Mouse (Mus musculus) gastrocnemius, postnatal 4 days (tissue): ENCODE measurements around the gene Stxbp1. TPM values are rescaled to one million over a fixed set of nuclear protein-coding genes. Genes with fewer than 3 reads are reported as not detected.

Experiments used
- DNase-seq, 2 experiments: peaks; one replicate each; pipeline ENCODE4 v3.0.0; 2021 to 2022; ENCODE audit warnings: low spot score in 2 of 2, mixed read lengths in 2 of 2
- total RNA-seq, 2 experiments: library from RNA; stranded (reverse); gene quantifications; 2 replicates each; pipeline ENCODE4 v1.2.3; 2021

Stxbp1 gene
- total RNA-seq, 2 experiments from 2014 or later = 16.3 to 16.9 TPM

DNA sequence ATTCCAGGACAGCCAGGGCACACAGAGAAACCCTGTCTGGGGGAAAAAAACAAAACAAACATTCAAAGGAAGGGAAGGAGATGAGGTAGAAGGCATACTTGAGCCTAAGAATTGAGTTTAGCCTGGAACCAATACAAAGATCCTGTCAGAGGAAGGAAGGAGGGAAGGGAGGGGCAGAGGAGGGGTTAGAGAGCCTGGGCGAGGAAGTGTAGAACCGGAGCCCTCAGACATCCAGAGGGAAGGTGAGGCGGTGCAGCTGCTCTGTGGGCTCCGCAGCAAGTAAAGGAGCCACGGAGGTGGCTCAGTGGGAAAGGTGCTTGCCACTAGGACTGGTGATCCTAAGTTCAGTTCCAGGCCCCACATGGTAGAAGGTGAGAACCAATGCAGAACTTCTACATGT lies 5.9 kb downstream of the Stxbp1 start:
- DNase-seq = no peak

DNA sequence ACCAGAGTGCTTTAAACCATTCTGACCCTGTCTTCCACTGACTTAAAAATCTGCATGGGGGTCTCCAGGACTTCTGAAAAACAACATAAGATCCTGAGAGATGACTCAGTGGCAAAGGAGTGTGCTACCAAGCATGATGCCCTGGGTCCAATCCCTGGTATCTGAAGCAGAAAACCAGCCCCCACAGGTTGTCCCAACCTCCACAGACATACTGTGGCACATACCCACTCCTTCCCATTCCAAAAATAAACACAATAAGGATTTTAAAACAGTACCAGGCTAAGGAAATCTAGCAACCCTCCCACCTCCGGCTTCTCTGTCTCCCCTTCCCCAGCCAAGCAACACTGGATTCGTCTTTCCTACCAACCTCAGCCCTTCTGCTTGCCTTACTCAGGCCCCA lies 7.8 kb downstream of the Stxbp1 start:
- no peak for DNase-seq

DNA sequence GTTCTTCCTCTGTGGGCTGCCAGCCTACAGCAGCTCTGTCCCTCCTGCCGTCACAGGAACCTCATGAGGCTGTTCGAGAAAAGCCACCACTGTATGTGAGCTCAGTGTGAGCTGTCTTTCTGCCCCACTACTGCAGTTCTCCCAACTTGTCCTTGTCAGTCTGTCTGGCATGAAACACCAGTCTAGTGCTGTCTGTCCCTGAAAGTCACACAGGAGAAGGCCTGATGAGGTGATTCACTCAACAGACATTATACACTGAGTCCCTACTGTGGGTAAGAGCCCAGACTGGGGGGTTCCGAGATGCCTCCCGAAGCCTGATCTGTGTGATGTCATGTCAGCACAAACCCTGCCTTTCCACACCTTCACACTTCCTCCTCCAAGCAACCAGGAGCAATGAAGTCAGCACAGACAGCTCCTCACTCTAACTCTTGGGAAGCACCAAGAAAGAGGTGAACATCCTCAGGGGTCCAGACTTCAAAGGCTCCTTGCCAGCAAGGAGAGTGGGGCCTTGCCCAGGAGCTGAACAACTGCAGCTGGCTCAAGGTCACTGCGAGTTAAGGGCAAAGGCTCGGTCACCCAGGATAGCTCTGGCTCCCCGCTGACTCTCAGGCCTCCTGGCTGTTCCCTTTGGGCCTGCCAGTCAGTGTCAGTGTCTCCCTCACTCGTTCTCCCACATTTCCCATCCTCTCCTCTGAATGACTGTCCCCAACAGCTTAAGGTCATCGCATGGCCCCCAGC lies 8.7 kb downstream of the Stxbp1 start:
- no peak for DNase-seq

DNA sequence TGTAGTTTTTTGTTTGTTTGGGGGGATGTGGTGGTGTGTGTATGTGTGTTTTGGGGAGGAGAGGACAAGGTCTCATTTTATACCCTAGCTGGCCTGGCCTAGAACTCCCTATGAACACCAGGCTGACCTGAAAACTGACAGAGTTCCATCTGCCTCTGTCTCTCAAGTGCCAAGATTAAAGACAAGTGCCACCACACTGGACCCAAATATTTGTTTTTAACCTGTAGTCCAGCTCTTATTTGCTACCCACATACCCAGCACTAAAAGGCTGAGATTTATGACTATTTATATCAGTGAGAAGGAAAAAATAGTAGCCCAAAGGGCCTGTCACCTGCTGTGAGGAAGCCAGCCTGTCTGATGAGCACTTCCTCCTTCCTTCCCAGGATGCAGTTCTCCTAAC lies 11.5 kb downstream of the Stxbp1 start:
- DNase-seq = no peak

DNA sequence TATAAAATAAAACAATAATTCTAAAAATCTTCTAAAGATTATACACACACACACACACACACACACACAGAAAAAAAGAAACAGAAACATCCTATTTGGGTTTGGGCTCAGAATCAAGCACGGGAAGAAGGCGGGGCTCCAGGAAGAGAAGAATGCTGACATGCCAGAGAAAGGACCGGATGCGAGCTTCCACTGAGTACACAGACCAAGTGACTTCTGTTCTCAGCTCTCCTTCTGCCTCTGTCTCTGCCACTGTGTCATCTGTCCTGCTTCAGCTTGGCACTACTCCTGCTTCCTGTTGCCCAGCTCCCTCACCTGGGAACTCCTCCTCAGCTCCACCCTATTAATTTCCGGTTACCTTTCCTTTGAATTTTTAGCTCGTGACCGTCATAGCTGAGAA lies 12.5 kb downstream of the Stxbp1 start:
- DNase-seq = no peak

DNA sequence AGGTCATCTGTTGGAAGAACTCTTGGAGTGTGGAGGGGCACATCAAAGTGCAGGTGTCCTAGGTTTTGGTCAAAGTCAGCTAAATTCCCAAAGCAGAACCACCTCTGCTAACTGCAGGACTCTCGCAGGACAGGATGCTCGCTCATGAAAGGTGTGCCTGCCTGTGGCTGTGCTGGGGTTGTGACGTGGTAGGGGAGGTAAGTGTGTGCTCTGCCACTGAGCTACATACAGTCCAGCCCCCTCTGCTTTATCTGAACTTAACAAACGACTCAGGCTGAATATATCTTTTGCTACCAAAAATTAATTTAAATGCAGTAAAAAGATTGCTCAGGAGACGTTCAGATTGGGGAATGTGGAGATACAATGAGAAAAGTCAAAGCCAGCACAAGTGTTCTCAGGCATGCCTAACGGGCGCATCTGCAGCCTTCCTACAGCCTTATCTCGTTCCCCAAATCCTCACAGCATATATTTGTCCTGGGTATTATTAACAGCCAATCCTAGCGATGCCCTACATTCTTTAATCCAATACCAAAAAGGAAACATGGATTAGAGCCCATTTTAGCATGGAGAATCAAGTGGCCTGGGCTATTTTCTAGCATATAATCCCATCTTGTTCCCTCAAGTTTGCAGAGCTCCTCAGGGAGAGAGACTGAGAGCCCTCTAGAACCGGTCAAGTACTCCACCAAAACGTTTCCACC lies 17.9 kb downstream of the Stxbp1 start:
- DNase-seq = no peak

DNA sequence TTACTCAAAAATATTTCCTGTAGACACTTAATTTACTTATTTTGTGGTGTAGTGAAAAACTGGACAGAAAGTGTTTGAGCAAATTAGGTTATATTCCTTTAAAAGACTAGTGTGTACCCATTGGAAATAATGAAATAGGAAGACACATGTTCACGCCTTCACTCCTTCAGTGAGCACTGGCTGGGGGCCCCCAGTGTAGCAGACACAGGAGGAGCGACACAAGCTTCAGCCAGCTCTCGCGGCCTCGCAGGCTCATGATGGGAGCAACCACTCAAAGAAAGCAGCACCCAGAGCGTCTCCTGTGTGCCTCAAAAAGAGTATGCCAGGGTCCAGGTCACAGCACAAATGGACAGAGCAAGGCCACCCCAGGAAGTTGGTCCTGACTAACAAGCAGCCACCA lies 21.2 kb downstream of the Stxbp1 start:
- DNase-seq = no peak

DNA sequence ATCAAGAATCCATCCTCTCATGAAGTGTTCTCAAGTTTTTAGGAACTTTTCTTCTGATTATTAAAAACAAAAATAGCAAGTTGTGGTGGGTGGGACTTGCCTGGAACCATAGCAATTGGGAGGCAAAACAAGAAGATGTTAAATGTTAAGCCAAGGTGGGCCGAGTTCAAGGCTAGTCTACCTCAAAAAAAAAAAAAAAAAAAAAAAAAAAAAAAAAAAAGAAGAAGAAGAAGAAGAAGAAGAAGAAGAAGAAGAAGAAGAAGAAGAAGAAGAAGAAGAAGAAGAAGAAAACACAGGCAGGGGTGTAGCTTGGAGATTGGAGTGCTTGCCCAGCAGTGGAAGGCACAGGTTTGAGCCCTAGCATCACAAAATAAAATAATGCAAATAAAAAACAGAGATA lies 22.3 kb downstream of the Stxbp1 start:
- DNase-seq = no peak

DNA sequence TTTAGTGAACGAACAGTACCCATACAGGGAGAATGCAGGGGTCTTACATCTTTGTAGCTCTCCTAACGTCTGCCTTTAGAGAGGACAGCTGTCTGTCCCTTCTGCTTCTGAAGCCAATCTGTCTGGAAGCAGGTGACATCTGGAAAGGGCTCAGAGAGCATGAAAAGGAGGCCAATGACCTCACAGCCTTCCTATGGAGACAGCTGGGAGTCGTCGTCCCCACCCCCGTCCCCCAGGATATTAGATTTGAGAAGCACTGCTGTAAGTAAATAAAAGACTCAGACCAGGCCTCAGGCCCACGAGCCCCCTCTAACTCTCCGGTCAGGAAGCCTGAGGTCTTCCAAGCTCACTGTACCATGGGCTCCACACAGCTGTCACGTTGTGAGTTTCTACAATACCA lies 22.9 kb downstream of the Stxbp1 start:
- no peak for DNase-seq

DNA sequence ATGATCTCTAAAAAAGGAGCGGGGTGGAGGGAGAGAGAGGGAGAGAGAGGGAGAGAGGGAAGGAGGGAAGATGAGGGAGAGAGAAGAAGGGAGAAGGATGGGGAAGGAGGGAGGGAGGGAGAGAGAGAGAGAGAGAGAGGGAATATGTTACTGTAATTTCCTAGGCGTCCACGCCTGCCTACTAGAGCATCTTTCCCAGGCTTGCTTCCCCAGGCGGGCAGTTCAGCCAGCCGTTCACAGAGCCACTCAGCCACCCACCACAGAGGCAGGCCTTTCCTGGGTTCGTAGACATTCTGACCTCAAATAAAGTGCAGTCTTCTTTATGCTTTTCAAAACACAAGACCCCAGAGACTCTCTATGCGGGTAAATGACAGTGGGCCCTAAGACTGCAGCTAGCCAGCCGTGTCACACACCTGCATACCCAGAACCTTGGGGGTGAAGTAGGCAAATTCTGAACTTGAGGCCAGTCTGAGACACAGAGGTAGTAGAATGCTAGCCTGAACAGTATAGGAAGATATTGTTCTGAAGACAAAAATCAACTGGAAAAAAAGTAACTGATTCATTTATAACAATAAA lies 23.4 kb downstream of the Stxbp1 start:
- DNase-seq = no peak

DNA sequence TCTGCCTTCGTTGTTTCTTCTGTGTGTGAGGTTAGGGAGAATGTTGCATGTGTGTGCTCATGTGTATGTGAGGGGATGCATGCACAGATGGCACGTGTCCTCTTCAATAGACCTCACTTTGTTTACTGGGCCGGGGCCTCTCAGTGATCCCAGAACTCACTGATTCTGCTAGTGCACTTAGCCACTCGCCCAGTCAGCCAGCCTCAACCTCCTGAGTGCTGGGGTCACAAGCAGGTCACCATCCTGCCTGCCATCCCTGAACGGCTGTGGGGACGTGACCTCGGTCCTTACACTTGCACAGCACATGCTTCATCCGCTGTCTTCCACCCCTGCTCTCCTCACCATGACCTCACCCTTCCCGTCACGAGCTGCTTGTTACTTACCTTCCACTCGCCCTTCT lies 23.9 kb downstream of the Stxbp1 start:
- no peak for DNase-seq

DNA sequence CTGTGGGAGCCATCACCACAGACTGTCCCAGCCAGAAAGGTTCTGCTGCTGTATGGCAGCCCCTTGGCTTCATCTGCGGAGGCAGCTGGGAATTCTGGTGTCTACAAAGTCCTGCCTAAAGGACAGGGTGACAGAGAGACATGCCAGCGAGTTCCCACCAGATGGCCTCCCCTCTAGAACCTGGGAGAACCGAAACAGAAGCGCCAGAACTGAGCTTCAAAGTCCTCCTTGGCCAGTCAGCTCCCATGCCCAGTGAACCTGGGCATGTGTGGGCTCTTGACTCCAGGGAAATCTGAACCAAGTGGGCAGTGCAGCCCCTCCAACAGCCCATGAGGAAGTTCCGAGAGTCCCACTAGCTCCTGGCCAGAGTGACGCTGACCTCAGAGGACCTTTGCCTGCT lies 24.4 kb downstream of the Stxbp1 start:
- DNase-seq = no peak

DNA sequence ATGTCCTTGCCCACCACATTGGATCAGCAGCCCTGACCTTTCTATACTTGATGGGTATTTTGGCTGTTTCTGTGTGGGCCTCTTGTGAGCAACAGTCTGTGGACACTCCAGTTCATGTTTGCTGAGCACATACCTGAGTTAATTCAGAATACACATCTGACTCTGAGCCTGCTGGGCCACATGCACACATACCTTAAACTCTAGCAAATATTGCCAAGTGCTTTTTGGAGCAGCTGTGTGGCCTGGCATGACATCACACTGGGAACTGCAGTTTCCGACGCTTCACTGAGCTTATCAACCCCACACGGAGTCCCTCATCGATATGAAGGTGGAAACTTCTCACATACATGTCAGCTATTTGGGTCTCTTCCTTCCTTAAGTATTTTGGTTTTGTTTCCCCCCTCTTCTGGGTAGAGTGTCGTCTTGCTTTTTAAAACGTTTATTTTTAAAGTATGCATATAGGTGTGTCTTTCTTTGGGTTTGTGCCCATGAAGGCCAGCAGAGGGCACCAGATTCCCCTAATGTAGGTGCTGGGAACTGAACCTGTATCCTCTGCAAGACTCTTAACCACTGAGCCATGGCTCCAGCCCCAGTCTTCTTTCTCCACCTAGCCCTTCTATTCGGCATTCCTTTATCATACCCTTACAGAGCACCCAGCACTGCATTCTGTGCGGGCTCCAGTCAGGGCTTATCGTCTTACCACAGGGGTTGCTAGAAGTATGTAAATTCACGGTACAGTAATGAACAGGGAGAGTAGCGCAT lies 25.8 kb downstream of the Stxbp1 start:
- DNase-seq = no peak

DNA sequence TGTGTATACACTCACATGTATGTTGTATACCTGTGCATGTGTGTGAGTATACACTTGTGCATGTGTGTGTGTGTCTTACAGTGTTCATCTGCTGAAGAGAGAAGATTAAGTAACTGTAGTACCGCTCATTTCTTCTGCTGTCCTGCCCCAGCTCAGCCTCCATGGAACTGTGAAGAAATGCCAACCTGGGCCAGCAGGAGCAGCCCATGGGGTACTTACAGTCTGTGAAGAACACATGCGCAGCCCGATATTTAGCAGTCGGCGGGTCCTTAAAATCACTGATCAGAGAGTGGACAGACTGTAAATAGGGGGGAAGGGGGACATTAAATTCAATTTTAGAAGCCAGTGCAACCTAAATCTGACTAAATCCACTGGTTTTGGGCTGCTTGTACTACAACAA lies 28.8 kb downstream of the Stxbp1 start:
- no peak for DNase-seq

DNA sequence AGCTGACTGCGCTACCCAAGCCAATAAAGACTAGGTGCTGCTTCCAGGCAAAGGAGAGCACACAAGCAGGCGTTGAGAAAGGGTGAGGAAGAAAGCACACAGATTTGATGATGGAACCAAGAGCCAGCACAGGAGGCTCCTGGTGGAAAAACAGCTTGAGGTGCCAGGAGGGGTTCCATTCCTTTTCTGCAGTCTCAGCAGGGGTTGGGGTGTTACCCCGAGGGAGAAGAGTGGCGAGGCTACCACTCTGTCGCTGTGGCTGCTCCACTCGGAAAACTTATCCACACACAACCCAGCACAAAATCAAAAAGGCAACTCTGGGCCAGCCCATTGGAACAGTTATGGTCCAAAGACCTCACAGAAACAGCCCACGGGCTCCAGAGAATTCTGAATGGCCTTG lies 29.5 kb downstream of the Stxbp1 start:
- no peak for DNase-seq

DNA sequence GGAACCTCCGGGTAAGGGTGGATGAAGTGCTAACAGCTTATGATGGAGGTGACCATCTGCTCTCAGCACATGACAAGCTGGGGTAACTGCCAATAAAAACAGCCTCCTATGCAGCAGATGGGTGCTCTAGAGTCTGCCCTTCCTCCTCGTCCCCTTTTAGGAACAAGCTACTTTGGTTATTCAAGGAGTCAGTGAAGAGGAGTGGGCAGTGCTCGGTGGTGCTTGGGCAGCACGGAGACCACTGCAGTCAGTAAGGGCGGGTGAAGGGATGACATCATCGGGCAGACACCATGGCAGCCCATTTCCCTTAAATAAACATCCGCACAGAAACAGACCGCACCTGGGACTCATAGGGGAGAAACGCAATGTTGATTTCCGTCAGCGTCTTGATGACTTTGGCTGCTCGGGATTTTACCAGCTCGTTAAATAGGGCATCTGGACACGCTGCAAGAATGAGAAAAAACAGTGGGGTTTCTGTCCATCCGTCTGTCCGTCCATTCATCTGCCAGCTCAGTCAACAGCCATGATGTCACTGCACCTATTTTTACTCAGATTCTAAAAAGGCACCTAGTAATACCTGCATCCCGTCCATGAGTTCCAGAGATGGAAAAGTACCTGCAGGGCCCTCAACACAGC lies 30.0 kb downstream of the Stxbp1 start:
- DNase-seq = no peak

DNA sequence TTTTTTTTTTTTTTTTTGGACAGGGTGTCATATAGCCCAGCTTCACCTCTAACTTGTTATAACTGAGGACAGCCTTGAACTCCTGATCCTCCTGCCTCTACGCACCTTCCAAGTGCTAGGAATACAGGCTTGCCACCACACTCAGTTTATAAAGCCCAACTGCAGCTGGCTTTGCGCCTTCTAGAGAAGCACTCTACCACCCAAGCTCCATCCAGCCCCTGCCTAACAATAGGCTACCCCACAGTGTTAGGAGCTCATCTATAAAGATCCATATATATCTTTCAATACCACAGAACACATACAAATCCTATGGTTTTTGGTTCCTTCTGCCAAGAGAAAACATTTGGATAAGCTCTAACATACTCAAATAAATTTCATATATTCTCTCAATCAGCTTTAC lies 30.5 kb downstream of the Stxbp1 start:
- DNase-seq = no peak

DNA sequence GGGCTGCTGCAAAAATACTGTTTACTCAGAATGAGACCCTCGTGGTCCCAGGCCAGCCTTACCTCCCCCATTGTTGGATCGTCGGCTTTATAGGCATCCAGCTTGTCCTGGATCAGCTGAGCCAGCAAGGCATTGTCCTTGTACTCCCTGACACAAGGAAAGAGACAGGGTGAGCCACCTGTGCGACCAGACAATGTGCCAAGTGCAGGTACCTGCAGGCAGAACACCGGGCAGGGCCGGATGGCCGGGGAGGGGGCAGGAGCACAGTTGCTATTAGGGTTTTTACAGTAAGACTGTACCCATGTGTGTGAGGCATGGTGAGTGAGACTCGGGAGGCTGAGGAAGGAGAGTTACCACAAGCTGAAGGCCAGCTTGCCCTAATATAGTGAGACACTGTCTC lies 35.1 kb downstream of the Stxbp1 start:
- DNase-seq = no peak

DNA sequence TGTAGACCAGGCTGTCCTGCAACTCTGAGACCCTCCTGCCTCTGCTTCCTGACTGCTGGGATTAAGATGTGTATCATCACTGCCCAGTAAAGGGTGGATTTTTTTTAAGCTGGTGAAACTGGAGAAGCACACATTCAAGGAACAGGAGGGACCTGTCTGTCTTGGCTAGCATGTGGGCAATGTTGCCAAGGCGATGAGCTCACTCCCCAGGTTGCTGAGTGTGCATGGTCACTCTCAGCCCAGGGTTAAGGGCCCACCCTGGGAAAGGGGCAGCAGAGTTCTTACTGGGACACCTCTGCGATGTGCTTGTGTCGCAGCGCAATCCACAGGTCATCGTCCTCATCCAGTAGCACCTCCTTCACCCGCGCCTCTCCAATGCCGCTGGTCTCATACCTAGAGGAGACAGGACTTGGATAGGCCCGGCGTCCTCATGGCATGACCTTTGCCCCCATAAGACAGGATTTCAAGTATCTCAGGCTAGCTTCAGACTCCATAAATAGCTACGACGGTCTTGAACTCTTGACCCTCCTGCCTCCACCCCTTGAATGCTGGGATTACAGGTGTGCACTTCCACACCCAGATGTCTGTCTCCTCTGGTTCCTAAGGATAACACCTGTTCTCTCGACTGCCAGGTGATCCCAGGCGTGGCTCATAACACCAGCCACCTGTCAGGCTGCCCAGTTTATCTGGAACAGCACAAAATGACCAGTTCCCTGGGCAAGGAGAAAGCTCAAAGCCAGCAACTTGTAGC lies 38.1 kb downstream of the Stxbp1 start:
- no peak for DNase-seq

DNA sequence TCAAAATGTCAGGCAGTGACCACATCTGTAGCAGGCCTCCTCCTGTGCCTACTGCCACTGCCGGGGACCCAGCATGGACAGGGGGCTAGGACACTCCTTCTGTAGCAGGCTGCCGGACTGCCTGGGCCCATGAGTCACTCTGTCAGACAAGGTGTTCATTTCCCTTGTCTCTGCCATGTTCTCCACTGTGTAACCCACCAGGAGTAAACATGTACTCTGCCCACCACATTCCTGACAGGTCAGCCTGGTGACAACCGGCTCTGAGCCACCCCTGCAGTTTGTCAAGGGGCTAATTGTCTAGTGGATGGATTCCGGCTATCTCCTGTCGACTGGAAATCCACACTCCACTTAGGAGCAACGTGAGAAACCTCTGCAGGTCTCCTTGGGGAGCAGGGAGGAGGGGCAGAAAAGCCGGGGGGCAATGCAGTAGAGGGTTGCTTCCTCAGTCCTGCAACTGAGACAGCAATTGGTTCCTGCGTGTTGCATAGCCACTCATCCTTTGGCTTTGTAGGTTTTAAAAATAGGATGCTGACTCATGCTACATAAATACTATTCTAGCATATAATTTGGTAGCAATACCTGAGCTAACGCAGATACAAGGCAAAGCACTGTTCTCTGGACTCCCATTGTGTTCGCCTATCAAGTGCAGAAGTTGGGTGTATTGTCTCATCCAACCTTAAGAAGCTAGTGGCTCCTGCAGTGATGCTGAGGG lies 48.6 kb downstream of the Stxbp1 start:
- no peak for DNase-seq
